Mouse (Mus musculus): ENCODE measurements around the gene Prrc2a. TPM values are rescaled to one million over a fixed set of nuclear protein-coding genes. Genes with fewer than 3 reads are reported as not detected.
"Not testable (repeated sequence)": the region's sequence is repeated elsewhere in the genome, so short reads cannot be mapped to it uniquely, and the experiment has no call there.

Gene Prrc2a
- polyA plus RNA-seq, 2 experiments, result 33.4 to 61.4 TPM

DNA sequence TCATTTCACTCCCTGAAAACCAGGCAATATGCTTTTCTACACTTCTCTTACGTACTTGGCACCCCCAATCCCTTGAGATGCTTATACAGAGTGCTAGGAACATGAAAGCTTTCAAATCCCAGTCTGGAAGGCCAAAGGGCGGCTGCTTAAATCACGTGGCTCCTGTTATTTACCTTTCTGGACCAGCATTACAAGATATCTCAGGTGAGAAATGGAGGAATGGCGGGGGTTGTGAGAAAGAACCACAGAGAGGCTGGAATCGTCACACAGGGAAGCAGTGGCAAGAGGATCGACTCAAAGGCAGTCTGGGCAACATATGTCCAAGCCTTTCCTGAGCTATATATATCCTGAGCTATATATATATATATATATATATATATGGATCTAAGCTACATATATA lies 39.1 kb downstream of the Prrc2a start:
- no peak for TF ChIP-seq CTCF (IDR thresholded peaks at IDR 0.05; ENCODE audit: low read depth)
- TF ChIP-seq EP300 (IDR thresholded peaks at IDR 0.05; ENCODE audit: low read depth), result no peak
- 37% methylated on average over 6 of the region's 6 CpGs for WGBS (ENCODE audit: insufficient replicate concordance)
- ATAC-seq (ENCODE audit: insufficient read depth) (no peak), DNase-seq (ENCODE audit: low read depth in 3 of 3, low spot score in 3 of 3) (no peak)
- Histone ChIP-seq H3K4me3 (ENCODE audit: insufficient read depth in 1 of 2, low read depth in 2 of 2, low read length in 2 of 2) (peak overlapping the region; percentile 61 to 71; a peak in 3 of 4 replicates), H3K27me3 (ENCODE audit: control insufficient read depth, insufficient read depth, low read length) (no peaks in the 10 kb centered on the region), H3K4me2 (ENCODE audit: low read depth) (peak overlapping the region; percentile 91), H3K4me1 (replicated peaks; ENCODE audit: control insufficient read depth in 2 of 2, insufficient read depth in 2 of 2, low read length in 1 of 2) (peaks cover 10 to 12% of the 10 kb centered on the region in 2 experiments), H3K36me3 (replicated peaks; ENCODE audit: control insufficient read depth, insufficient read depth, low read depth) (peaks cover 11% of the 10 kb centered on the region), H3K9me3 (ENCODE audit: control insufficient read depth, low read length) (no peaks in the 10 kb centered on the region), H3K27ac (peak overlapping the region; percentile 70), H3K9ac (replicated peaks) (peak overlapping the region; percentile 79)

DNA sequence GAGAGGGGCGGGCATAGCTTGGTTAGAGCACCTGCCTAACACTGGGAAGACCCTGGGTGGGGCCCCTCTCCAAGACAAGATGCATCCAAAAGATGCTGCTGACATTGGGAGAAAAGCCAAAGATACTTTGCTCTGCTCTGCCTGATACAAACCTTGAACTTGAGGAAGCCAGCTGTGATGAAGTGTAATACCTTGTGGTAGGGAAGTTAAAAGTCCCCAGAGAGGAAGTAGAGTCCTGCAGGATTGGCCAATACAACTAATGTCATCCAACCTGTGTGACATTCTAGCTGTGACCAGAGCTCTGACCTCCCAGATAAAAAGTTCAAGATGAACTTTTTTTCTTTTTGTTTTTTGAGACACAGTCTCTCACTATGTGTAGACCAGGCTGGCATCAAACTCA lies 39.6 kb downstream of the Prrc2a start:
- 86% methylated on average over 1 of the region's 1 CpGs for WGBS (ENCODE audit: insufficient replicate concordance)
- Histone ChIP-seq H3K36me3 (replicated peaks; ENCODE audit: control insufficient read depth, insufficient read depth, low read depth) (peaks cover 11% of the 10 kb centered on the region), H3K4me1 (replicated peaks; ENCODE audit: control insufficient read depth in 2 of 2, insufficient read depth in 2 of 2, low read length in 1 of 2) (peaks cover 13 to 14% of the 10 kb centered on the region in 2 experiments), H3K4me2 (ENCODE audit: low read depth) (peak overlapping the region; percentile 91; the same call in 1 of the 2 replicates), H3K9me3 (ENCODE audit: control insufficient read depth, low read length) (no peaks in the 10 kb centered on the region), H3K9ac (replicated peaks) (no peak overlapping the region), H3K27ac (peak overlapping the region; percentile 70; the same call in 1 of the 2 replicates), H3K27me3 (ENCODE audit: control insufficient read depth, insufficient read depth, low read length) (no peaks in the 10 kb centered on the region), H3K4me3 (ENCODE audit: insufficient read depth in 1 of 2, low read depth in 2 of 2, low read length in 2 of 2) (no peak overlapping the region)
- TF ChIP-seq CTCF (IDR thresholded peaks at IDR 0.05; ENCODE audit: low read depth) (no peak), EP300 (IDR thresholded peaks at IDR 0.05; ENCODE audit: low read depth) (no peak)
- ATAC-seq (ENCODE audit: insufficient read depth) (no peak), DNase-seq (ENCODE audit: low read depth in 3 of 3, low spot score in 3 of 3) (no peak)

DNA sequence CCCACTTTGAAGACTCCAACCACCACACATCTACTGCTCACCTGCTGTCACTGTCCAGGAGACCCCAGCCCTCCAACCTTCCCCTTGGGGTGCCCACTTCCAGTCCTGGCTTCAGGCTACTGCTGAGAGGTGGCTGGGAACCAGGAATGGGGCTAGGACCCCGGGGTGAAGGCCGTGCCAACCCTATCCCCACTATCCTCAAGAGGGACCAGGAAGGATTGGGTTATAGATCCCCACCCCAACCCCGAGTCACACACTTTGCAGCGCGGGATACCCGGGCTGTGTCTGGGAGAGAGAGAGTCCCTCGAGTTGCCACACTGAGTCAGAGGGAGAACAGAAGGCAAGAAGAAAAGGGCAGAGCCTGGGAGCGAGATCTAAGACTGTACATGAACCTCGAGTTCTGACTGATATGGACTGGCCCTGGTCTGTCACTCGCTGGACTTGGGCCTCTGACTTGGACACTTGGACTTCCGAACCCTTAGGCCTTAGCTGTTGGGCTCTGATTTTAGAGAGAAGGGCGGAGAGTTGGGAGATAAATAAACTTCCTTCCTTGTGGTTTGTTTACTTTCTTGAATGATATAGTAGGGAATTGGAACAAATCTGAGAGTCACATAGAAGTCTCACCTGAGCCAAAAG lies 40.3 kb downstream of the Prrc2a start:
- not testable (repeated sequence) for H3K27ac ChIP-seq; H3K9ac ChIP-seq (replicated peaks); H3K27me3 ChIP-seq (ENCODE audit: control insufficient read depth, insufficient read depth, low read length); ATAC-seq (ENCODE audit: insufficient read depth); H3K9me3 ChIP-seq (ENCODE audit: control insufficient read depth, low read length); H3K4me2 ChIP-seq (ENCODE audit: low read depth); H3K4me3 ChIP-seq (ENCODE audit: insufficient read depth in 1 of 2, low read depth in 2 of 2, low read length in 2 of 2); DNase-seq (ENCODE audit: low read depth in 3 of 3, low spot score in 3 of 3)
- H3K36me3 ChIP-seq (replicated peaks; ENCODE audit: control insufficient read depth, insufficient read depth, low read depth), result peaks cover 13% of the 10 kb centered on the region
- H3K4me1 ChIP-seq (replicated peaks; ENCODE audit: control insufficient read depth in 2 of 2, insufficient read depth in 2 of 2, low read length in 1 of 2), result peaks cover 16 to 19% of the 10 kb centered on the region in 2 experiments
- WGBS (ENCODE audit: insufficient replicate concordance), result 86% methylated on average over 12 of the region's 12 CpGs

DNA sequence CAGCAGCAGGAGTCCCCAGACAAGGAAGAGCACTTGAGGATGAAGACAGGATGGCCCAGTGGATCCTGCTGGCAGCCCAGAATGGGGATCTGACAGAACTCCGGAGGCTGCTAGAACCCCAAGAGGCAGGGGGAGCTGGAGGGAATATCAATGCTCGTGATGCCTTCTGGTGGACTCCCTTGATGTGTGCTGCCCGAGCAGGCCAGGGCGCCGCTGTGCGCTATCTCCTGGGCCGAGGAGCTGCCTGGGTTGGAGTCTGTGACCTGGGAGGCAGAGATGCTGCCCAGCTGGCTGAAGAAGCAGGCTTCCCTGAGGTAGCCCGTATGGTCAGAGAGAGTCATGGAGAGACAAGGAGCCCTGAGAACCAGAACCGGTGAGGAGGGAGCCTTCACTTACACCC lies 41.4 kb downstream of the Prrc2a start:
- not testable (repeated sequence) for H3K9me3 ChIP-seq (ENCODE audit: control insufficient read depth, low read length); H3K4me3 ChIP-seq (ENCODE audit: insufficient read depth in 1 of 2, low read depth in 2 of 2, low read length in 2 of 2); H3K4me2 ChIP-seq (ENCODE audit: low read depth); ATAC-seq (ENCODE audit: insufficient read depth); H3K27ac ChIP-seq; H3K27me3 ChIP-seq (ENCODE audit: control insufficient read depth, insufficient read depth, low read length); H3K9ac ChIP-seq (replicated peaks); DNase-seq (ENCODE audit: low read depth in 3 of 3, low spot score in 3 of 3)
- WGBS (ENCODE audit: insufficient replicate concordance), result 84% methylated on average over 9 of the region's 9 CpGs
- peaks cover 14 to 19% of the 10 kb centered on the region in 2 experiments for H3K4me1 ChIP-seq (replicated peaks; ENCODE audit: control insufficient read depth in 2 of 2, insufficient read depth in 2 of 2, low read length in 1 of 2)
- H3K36me3 ChIP-seq (replicated peaks; ENCODE audit: control insufficient read depth, insufficient read depth, low read depth), result peaks cover 22% of the 10 kb centered on the region

DNA sequence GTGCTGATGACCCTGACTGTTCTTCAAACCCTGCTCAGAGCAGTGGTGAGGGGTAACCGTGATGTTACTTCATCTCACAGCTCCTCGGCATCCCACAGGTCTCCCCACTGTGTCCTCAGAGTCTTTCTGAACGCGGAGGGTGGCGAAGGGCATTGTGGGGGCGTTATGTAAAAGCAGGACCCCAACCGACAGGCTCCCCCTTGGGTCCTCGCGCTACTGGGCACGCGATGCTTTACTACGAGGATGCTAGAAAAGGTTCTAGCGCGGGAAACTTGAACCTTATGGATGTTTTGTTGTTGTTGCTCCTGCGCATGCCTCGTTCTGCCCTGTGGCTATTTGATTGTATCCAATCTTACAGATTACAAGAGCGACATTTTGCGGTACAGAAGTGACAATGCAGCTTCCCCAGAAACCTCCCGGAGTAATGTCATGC lies 42.8 kb downstream of the Prrc2a start, which contains the start of gene Csnk2b:
Gene Csnk2b (minus strand): TSS at position 183 of the 433 bp plus-strand sequence.
- under 1% methylated on average over 19 of the region's 19 CpGs for WGBS (ENCODE audit: insufficient replicate concordance)
- DNase-seq (ENCODE audit: low read depth in 3 of 3, low spot score in 3 of 3) (peak; percentile 41 to 45 (median 44)), ATAC-seq (ENCODE audit: insufficient read depth) (no peak; the same call in 1 of the 2 replicates)
- Histone ChIP-seq H3K27ac (peak within 1 kb of the TSS; percentile 90), H3K36me3 (replicated peaks; ENCODE audit: control insufficient read depth, insufficient read depth, low read depth) (peaks cover 32% of the 10 kb centered on the region), H3K4me3 (ENCODE audit: insufficient read depth in 1 of 2, low read depth in 2 of 2, low read length in 2 of 2) (peak within 1 kb of the TSS; percentile 84 to 85), H3K9me3 (ENCODE audit: control insufficient read depth, low read length) (no peaks in the 10 kb centered on the region), H3K27me3 (ENCODE audit: control insufficient read depth, insufficient read depth, low read length) (no peaks in the 10 kb centered on the region), H3K9ac (replicated peaks) (peak within 1 kb of the TSS; percentile 92), H3K4me2 (ENCODE audit: low read depth) (peak within 1 kb of the TSS; percentile 98), H3K4me1 (replicated peaks; ENCODE audit: control insufficient read depth in 2 of 2, insufficient read depth in 2 of 2, low read length in 1 of 2) (peaks cover 14 to 16% of the 10 kb centered on the region in 2 experiments)
- TF ChIP-seq EP300 (IDR thresholded peaks at IDR 0.05; ENCODE audit: low read depth), result no peak
- peak; percentile 32; the same call in 1 of the 2 replicates for TF ChIP-seq CTCF (IDR thresholded peaks at IDR 0.05; ENCODE audit: low read depth)

All from liver, embryonic 14.5 days (tissue).